Mouse (Mus musculus) cerebellum, adult 2 months (tissue): ENCODE data around the gene Sap18b.

ENCODE experiments used
- CTCF ChIP-seq: fragments of 200-500 bp; IDR thresholded peaks from 2 replicates; pipeline ENCODE4 v1.5.1; 2011; ENCODE audit warnings: low read depth, mild to moderate bottlenecking, control low read depth, low read length, moderate library complexity, borderline replicate concordance; ENCODE audit not compliant: insufficient read depth
- POLR2A ChIP-seq: fragments of 200-500 bp; IDR thresholded peaks from 2 replicates; pipeline ENCODE4 v1.6.1; 2011; ENCODE audit warnings: low read length, control low read depth, borderline replicate concordance; ENCODE audit not compliant: insufficient read depth

DNA sequence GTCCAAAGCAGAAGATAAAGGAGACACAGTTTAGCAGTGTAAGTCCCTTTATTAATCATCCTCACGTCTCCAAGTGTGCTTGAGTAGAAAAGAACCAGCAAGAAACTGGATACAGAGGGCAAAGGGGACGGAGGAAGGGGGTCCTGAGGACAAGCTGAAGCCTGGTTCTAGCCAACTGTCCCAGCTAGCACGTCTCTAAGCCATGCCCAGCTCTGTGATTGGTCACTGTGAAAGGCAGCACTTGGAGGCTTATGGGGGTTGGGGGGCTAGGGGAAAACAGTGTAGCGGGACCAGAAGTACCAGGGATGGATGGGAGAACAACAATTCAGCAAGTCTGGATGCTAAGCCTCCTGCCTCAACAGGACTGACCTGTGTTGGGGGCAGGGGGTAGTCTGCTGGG is 10.7 kb downstream of the Sap18b start:
- TF ChIP-seq POLR2A = no peak
- TF ChIP-seq CTCF = no peak
